Mouse (Mus musculus) liver, embryonic 14.5 days (tissue): ENCODE measurements at regions not wholly inside any gene's neighbourhood (a gene's known extent, or its start where the extent isn't known, plus 50 kb on each side); places are given as distances from the start of the nearest gene placed in this dataset.

Experiments used
- CTCF ChIP-seq: IDR thresholded peaks from 2 replicates; pipeline ENCODE4 v1.5.1; 2016; ENCODE audit warnings: antibody characterized with exemption, low read depth, control low read depth
- EP300 ChIP-seq: IDR thresholded peaks from 2 replicates; pipeline ENCODE4 v1.6.1; 2016; ENCODE audit warnings: antibody characterized with exemption, low read depth

- TF ChIP-seq CTCF (no peak), EP300 (no peak)
Observed at GRCm38 (mm10) chr7:70046691-70047414, 319.7 kb downstream of the Nr2f2 start.
